Mouse (Mus musculus) limb, embryonic 14.5 days (tissue): ENCODE data around the gene Cdk15. TPM values are rescaled to one million over a fixed set of nuclear protein-coding genes. Genes with fewer than 3 reads are reported as not detected.

Experiments used
- ATAC-seq: fragments of 200-750 bp; cut with Nextera tagmentation; 2 replicates; pipeline ENCODE4 v1.8.0; 2017; ENCODE audit warnings: low read depth, moderate number of reproducible peaks, moderate TSS enrichment; ENCODE audit not compliant: low FRiP score
- DNase-seq: peaks from one replicate; pipeline ENCODE4 v3.0.0-alpha.2; 2015; ENCODE audit warnings: low spot score
- H3K27ac ChIP-seq: fragments of 300-500 bp; sonication (generic); replicated peaks from 2 replicates; pipeline ENCODE4 v1.5.1; 2014; ENCODE audit warnings: low read depth, mild to moderate bottlenecking, low read length, moderate library complexity, mixed read lengths
- H3K27me3 ChIP-seq: fragments of 300-500 bp; sonication (generic); 2 replicates; pipeline ENCODE4 v1.6.1; 2014; ENCODE audit warnings: low read length, mixed read lengths; ENCODE audit not compliant: control insufficient read depth, insufficient read depth
- H3K36me3 ChIP-seq: fragments of 300-500 bp; sonication (generic); 2 replicates; pipeline ENCODE4 v1.6.1; 2014; ENCODE audit warnings: mild to moderate bottlenecking, low read length, moderate library complexity, mixed read lengths; ENCODE audit not compliant: control insufficient read depth, insufficient read depth
- H3K4me1 ChIP-seq: fragments of 300-500 bp; sonication (generic); 2 replicates; pipeline ENCODE4 v1.6.1; 2014; ENCODE audit warnings: antibody characterized with exemption, low read length, mixed read lengths; ENCODE audit not compliant: control insufficient read depth, insufficient read depth
- H3K4me2 ChIP-seq: fragments of 300-500 bp; sonication (generic); replicated peaks from 2 replicates; pipeline ENCODE4 v1.6.1; 2014; ENCODE audit warnings: low read depth, mild to moderate bottlenecking, low read length, moderate library complexity; ENCODE audit not compliant: severe bottlenecking
- H3K4me3 ChIP-seq: fragments of 300-500 bp; sonication (generic); replicated peaks from 2 replicates; pipeline ENCODE4 v1.5.1; 2014; ENCODE audit warnings: low read length
- H3K9ac ChIP-seq: fragments of 300-500 bp; sonication (generic); 2 replicates; pipeline ENCODE4 v1.6.1; 2014; ENCODE audit warnings: mild to moderate bottlenecking, low read depth, low read length, moderate library complexity; ENCODE audit not compliant: severe bottlenecking
- H3K9me3 ChIP-seq: fragments of 300-500 bp; sonication (generic); 2 replicates; pipeline ENCODE4 v1.6.1; 2016; ENCODE audit warnings: low read length; ENCODE audit not compliant: control insufficient read depth
- POLR2A ChIP-seq: fragments of 200-500 bp; IDR thresholded peaks from 2 replicates; pipeline ENCODE4 v1.8.0; 2012; ENCODE audit warnings: inconsistent platforms, mild to moderate bottlenecking, moderate library complexity, borderline replicate concordance; ENCODE audit not compliant: insufficient read depth, insufficient read length; ENCODE audit errors: extremely low read depth
- WGBS: fragments of 180-500 bp; shearing (Covaris S2); extraction: QIAGEN DNeasy Blood & Tissue Kit; methylation state at CpG from one replicate; pipeline ENCODE4 v1.1.7; 2014; 5-methylcytosine and 5-hydroxymethylcytosine counted together
- polyA plus RNA-seq, 2 experiments: library from polyadenylated mRNA; depleted of rRNA in 1 of 2; stranded (reverse) in 1 of 2; unstranded in 1 of 2; fragments of >200 nt; fragmentation: Nextera tagmentation in 1 of 2; extraction: Ambion mirVana in 1 of 2; gene quantifications; 2 replicates each; pipeline versions ENCODE4 v1.2.1 to v1.2.3; 2012 to 2014

Gene Cdk15
- polyA plus RNA-seq, 2 experiments: 0.34 to 0.48 TPM

DNA sequence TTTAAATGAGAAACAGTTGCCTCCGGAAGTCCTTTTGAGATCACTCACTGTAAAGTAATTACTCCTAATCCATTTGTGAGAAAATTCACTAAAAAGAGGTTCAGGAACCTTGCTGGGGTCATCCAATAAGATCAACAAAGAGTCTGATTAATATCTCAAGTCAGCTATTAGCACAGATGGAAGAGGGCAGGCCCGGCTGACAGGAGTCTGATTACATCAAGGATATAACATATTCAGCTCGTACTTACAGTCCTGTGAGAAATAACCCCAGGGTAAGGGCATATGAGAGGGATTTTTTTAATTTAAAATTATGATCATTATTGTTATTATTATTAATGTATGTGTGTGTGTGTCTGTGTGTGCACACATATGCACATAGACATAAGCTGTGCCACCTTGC, 15.5 kb downstream of the Cdk15 start:
- Histone ChIP-seq H3K4me2 (no peak overlapping the region), H3K4me1 (peaks cover 30% of the 10 kb centered on the region), H3K27ac (no peak overlapping the region), H3K36me3 (no peaks in the 10 kb centered on the region), H3K9me3 (no peaks in the 10 kb centered on the region), H3K27me3 (no peaks in the 10 kb centered on the region), H3K4me3 (no peak overlapping the region), H3K9ac (no peak overlapping the region)
- TF ChIP-seq POLR2A: no peak
- 35% methylated on average over 3 of the region's 3 CpGs for WGBS
- ATAC-seq (no peak), DNase-seq (no peak)

GRCm38 (mm10) chr1:59285880-59286279, 29.2 kb downstream of the Cdk15 start:
- no peak overlapping the region for H3K27ac ChIP-seq
- 85% methylated on average over 5 of the region's 5 CpGs for WGBS
- no peak overlapping the region for H3K4me2 ChIP-seq
- DNase-seq: no peak
- H3K27me3 ChIP-seq: no peaks in the 10 kb centered on the region
- no peak for ATAC-seq
- no peak overlapping the region for H3K9ac ChIP-seq
- H3K9me3 ChIP-seq: no peaks in the 10 kb centered on the region
- no peaks in the 10 kb centered on the region for H3K4me1 ChIP-seq
- H3K4me3 ChIP-seq: no peak overlapping the region
- TF ChIP-seq POLR2A: no peak
- no peaks in the 10 kb centered on the region for H3K36me3 ChIP-seq

GRCm38 (mm10) chr1:59286316-59286850, 29.7 kb downstream of the Cdk15 start:
- H3K9ac ChIP-seq: no peak overlapping the region
- DNase-seq: no peak
- WGBS: 76% methylated on average over 13 of the region's 13 CpGs
- TF ChIP-seq POLR2A: no peak
- H3K4me3 ChIP-seq: no peak overlapping the region
- H3K9me3 ChIP-seq: no peaks in the 10 kb centered on the region
- H3K4me1 ChIP-seq: no peaks in the 10 kb centered on the region
- H3K27me3 ChIP-seq: no peaks in the 10 kb centered on the region
- no peak for ATAC-seq
- H3K27ac ChIP-seq: no peak overlapping the region
- H3K4me2 ChIP-seq: no peak overlapping the region
- H3K36me3 ChIP-seq: no peaks in the 10 kb centered on the region

DNA sequence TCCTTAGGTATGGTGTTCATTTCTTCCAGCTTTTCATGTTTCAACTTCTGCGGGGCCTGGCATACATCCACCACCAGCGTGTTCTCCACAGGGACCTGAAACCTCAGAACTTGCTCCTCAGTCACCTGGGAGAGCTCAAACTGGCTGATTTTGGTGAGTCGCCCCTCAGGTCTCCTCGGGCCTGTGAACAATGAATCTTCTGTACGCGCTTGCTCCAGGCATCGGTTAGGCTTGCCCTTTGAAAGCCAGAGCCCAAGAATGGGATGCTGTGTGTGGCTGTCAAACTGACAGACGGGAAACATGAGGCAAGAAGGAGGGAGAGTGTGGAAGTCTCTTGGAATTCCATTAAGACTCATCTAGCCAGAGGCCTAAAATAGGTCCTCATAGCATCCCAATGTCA, 31.0 kb downstream of the Cdk15 start:
- Histone ChIP-seq H3K27ac (no peak overlapping the region), H3K4me2 (no peak overlapping the region)
- no peak for DNase-seq

DNA sequence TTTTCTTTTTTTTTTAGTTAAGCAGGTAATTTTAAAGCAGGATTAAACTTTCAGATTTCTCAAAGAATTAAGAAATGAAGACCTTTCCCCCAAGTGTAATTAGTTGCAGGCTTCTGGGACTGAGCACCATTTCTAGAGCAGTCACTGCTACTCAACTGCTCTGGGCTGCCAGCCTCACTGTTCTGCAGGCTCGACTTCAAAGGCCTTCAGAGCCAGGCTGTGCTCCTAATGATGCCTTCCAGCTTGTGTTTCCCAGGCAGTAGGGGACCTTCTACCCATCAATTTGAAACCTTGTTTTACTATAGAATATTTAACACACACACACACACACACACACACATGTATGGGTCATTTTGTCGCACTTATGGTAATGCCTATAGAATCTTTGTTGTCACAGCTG, 34.9 kb downstream of the Cdk15 start:
- Histone ChIP-seq H3K4me3 (no peak overlapping the region), H3K4me1 (no peaks in the 10 kb centered on the region), H3K36me3 (no peaks in the 10 kb centered on the region), H3K27ac (no peak overlapping the region), H3K9ac (no peak overlapping the region), H3K27me3 (no peaks in the 10 kb centered on the region), H3K4me2 (no peak overlapping the region), H3K9me3 (no peaks in the 10 kb centered on the region)
- WGBS: 12% methylated on average over 2 of the region's 2 CpGs
- DNase-seq: no peak
- no peak for TF ChIP-seq POLR2A
- ATAC-seq: no peak

More for the DNA sequence above, 31.0 kb downstream of the Cdk15 start:
- H3K27me3 ChIP-seq: no peaks in the 10 kb centered on the region
- no peaks in the 10 kb centered on the region for H3K4me1 ChIP-seq
- H3K9ac ChIP-seq: no peak overlapping the region
- WGBS: 30% methylated on average over 8 of the region's 8 CpGs
- ATAC-seq: no peak
- no peaks in the 10 kb centered on the region for H3K9me3 ChIP-seq
- no peak for TF ChIP-seq POLR2A
- H3K4me3 ChIP-seq: no peak overlapping the region
- no peaks in the 10 kb centered on the region for H3K36me3 ChIP-seq

DNA sequence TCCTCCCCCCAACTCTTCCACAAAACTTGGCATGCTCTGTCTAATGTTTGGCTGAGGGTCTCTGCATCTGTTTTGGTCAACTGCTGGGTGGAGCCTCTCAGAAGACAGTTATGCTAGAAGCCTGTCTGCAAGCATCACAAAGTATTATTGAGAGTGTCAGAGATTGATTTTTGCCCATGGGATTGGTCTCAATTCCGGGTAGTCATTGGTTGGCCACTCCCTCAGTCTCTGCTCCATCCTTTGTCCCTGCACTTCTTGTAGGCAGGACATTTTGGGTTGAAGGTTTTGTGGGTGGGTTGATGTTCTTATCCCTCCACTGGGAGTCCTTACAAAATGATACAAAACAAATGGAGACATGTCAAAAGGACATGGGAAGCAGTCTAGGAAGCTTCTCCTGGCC, 39.1 kb downstream of the Cdk15 start:
- Histone ChIP-seq H3K9ac (no peak overlapping the region), H3K4me1 (peaks cover 6% of the 10 kb centered on the region), H3K4me3 (no peak overlapping the region), H3K27ac (no peak overlapping the region), H3K4me2 (no peak overlapping the region), H3K9me3 (no peaks in the 10 kb centered on the region), H3K36me3 (no peaks in the 10 kb centered on the region), H3K27me3 (no peaks in the 10 kb centered on the region)
- TF ChIP-seq POLR2A: no peak
- DNase-seq (no peak), ATAC-seq (no peak)
- WGBS: 80% methylated on average over 1 of the region's 1 CpGs
